ENCODE assay signal across 20 mouse cellular contexts in genomic region chr7:58772048-58772690, GRCm38 (mm10).
DNase-seq lines count a peak whose midpoint lies in the region; ATAC-seq and TF ChIP-seq lines count a peak whose summit lies in the region.
"Had no signal": no experiment of that assay in that cellular context is flagged by ENCODE, and none has a peak within 500 bp of the region (broad histone marks: within the 10 kb centered on the region; RNA-seq: fewer than 3 reads in every experiment).

No protein-coding gene starts in this region.

- intact Hi-C loops in gastrocnemius, postnatal 14 days (cut with DNase I; ENCODE audit: low total_unique reads), result no loop called here

- no peak for TF ChIP-seq CTCF in lung, embryonic 14.5 days (IDR thresholded peaks at IDR 0.05; ENCODE audit: low read depth)
- no peak for TF ChIP-seq CTCF in lung, adult 2 months (IDR thresholded peaks at IDR 0.05; ENCODE audit: insufficient read depth, low read length)

- H3K9me3 ChIP-seq in lung, embryonic 14.5 days (ENCODE audit: low read depth, low read length), result no peaks in the 10 kb centered on the region
- H3K9me3 ChIP-seq: embryonic facial prominence, embryonic 10.5 days; hindbrain, embryonic 13.5 days; limb, embryonic 13.5 days; stomach, embryonic 15.5 days had no signal

- no peaks in the 10 kb centered on the region for H3K4me1 ChIP-seq in lung, embryonic 14.5 days (ENCODE audit: insufficient read depth)
- H3K4me1 ChIP-seq in lung, adult 2 months (ENCODE audit: control insufficient read depth, insufficient read depth, low read length), result no peaks in the 10 kb centered on the region
- H3K4me1 ChIP-seq: embryonic facial prominence, embryonic 10.5 days; hindbrain, embryonic 13.5 days; limb, embryonic 13.5 days; stomach, embryonic 15.5 days had no signal

- H3K27ac ChIP-seq in lung, embryonic 14.5 days (ENCODE audit: low read depth), result no peak overlapping the region; the same call in 1 of the 2 replicates
- H3K27ac ChIP-seq: embryonic facial prominence, embryonic 10.5 days; hindbrain, embryonic 13.5 days; kidney, postnatal 0 days; limb, embryonic 13.5 days; liver, embryonic 14.5 days; stomach, embryonic 15.5 days had no signal

- H3K27me3 ChIP-seq in lung, embryonic 14.5 days (ENCODE audit: insufficient read depth, low read length), result no peaks in the 10 kb centered on the region
- H3K27me3 ChIP-seq: hindbrain, embryonic 13.5 days; limb, embryonic 13.5 days; stomach, embryonic 15.5 days had no signal

- WGBS in lung, embryonic 14.5 days, result 66% methylated on average over 6 of the region's 6 CpGs
- 69% methylated on average over 6 of the region's 6 CpGs for WGBS in lung, adult 2 months

- H3K4me2 ChIP-seq in lung, embryonic 14.5 days, result no peak overlapping the region
- H3K4me2 ChIP-seq: hindbrain, embryonic 13.5 days; limb, embryonic 13.5 days; stomach, embryonic 15.5 days had no signal

- no peak for DNase-seq in frontal cortex, postnatal 25 days (ENCODE audit: low spot score in 2 of 2)
- peak; percentile 31 for DNase-seq in lung, embryonic 14.5 days
- no peak for DNase-seq in lung, adult 2 months
- peak; percentile 26 for DNase-seq in gastrocnemius, postnatal 14 days
- peak; percentile 26 for DNase-seq in lung, postnatal 36 days
- no peak for DNase-seq in cerebellum, adult 9-10 months
- DNase-seq in ovary, postnatal 10 days (ENCODE audit: low spot score), result no peak
- DNase-seq: B cell, adult 2 months; cerebellum, postnatal 14 days; right cerebral cortex, adult 18-20 months; thymus, postnatal 14 days had no signal

- H3K36me3 ChIP-seq in lung, embryonic 14.5 days (ENCODE audit: insufficient read depth), result no peaks in the 10 kb centered on the region
- H3K36me3 ChIP-seq: embryonic facial prominence, embryonic 10.5 days; hindbrain, embryonic 13.5 days; limb, embryonic 13.5 days; stomach, embryonic 15.5 days had no signal

- no peak overlapping the region for H3K4me3 ChIP-seq in lung, embryonic 14.5 days (ENCODE audit: low read depth, low read length)
- no peak overlapping the region for H3K4me3 ChIP-seq in lung, adult 2 months (replicated peaks; ENCODE audit: extremely low read depth, low read depth, low read length)
- H3K4me3 ChIP-seq: embryonic facial prominence, embryonic 10.5 days; hindbrain, embryonic 13.5 days; limb, embryonic 13.5 days; stomach, embryonic 15.5 days had no signal

- TF ChIP-seq POLR2A in lung, adult 2 months (IDR thresholded peaks at IDR 0.05; ENCODE audit: borderline replicate concordance, extremely low read depth, low read depth, low read length), result no peak

- peak; percentile 82 for ATAC-seq in frontal cortex, adult (ENCODE audit: low TSS enrichment)
- 0 out of 2 replicates have a peak, but pooled peaks have one; percentile 41 for ATAC-seq in lung, embryonic 14.5 days (ENCODE audit: insufficient read depth)
- ATAC-seq: intestine, embryonic 16.5 days; midbrain, embryonic 16.5 days had no signal

- H3K9ac ChIP-seq in lung, embryonic 14.5 days, result no peak overlapping the region
- H3K9ac ChIP-seq: hindbrain, embryonic 13.5 days; limb, embryonic 13.5 days; liver, embryonic 14.5 days; stomach, embryonic 15.5 days had no signal

Comparison
In these comparisons a context has a peak if more than half of its experiments do, and no peak if none do; other contexts are left out.
1. DNase-seq: peak in lung, embryonic 14.5 days (single experiment), gastrocnemius, postnatal 14 days (single experiment) and lung, postnatal 36 days (single experiment); none in frontal cortex, postnatal 25 days (0 of 2), lung, adult 2 months (single experiment), cerebellum, adult 9-10 months (single experiment) and ovary, postnatal 10 days (single experiment).